Mouse (Mus musculus) heart, embryonic 13.5 days (tissue): ENCODE data around the gene Ireb2. TPM values are rescaled to one million over a fixed set of nuclear protein-coding genes. Genes with fewer than 3 reads are reported as not detected.

ENCODE experiments used
- ATAC-seq: fragments of 200-750 bp; cut with Nextera tagmentation; 2 replicates; pipeline ENCODE4 v1.8.0; 2017; ENCODE audit warnings: moderate TSS enrichment; ENCODE audit not compliant: insufficient number of reproducible peaks, low FRiP score, low TSS enrichment; ENCODE audit errors: extremely low read depth
- H3K27ac ChIP-seq: fragments of 300-500 bp; sonication (generic); replicated peaks from 2 replicates; pipeline ENCODE4 v1.5.1; 2015; ENCODE audit warnings: moderate library complexity, mild to moderate bottlenecking, inconsistent platforms
- H3K27me3 ChIP-seq: fragments of 300-500 bp; sonication (generic); replicated peaks from 2 replicates; pipeline ENCODE4 v1.6.1; 2015; ENCODE audit warnings: mild to moderate bottlenecking, inconsistent platforms
- H3K36me3 ChIP-seq: fragments of 300-500 bp; sonication (generic); 2 replicates; pipeline ENCODE4 v1.6.1; 2015; ENCODE audit warnings: mild to moderate bottlenecking, inconsistent platforms
- H3K4me1 ChIP-seq: fragments of 300-500 bp; sonication (generic); 2 replicates; pipeline ENCODE4 v1.6.1; 2015; ENCODE audit warnings: inconsistent platforms
- H3K4me2 ChIP-seq: fragments of 300-500 bp; sonication (generic); 2 replicates; pipeline ENCODE4 v1.6.1; 2015; ENCODE audit warnings: inconsistent platforms, mild to moderate bottlenecking, moderate library complexity
- H3K4me3 ChIP-seq: fragments of 300-500 bp; sonication (generic); 2 replicates; pipeline ENCODE4 v1.5.1; 2015; ENCODE audit warnings: moderate library complexity, mild to moderate bottlenecking, inconsistent platforms
- H3K9ac ChIP-seq: fragments of 300-500 bp; sonication (generic); 2 replicates; pipeline ENCODE4 v1.6.1; 2015; ENCODE audit warnings: inconsistent platforms, mild to moderate bottlenecking, moderate library complexity
- H3K9me3 ChIP-seq: fragments of 300-500 bp; sonication (generic); 2 replicates; pipeline ENCODE4 v1.6.1; 2016; ENCODE audit warnings: inconsistent platforms
- WGBS: fragments of 180-500 bp; shearing (Covaris S2); methylation state at CpG from one replicate; pipeline ENCODE4 v1.1.7; 2015; ENCODE audit warnings: mixed read lengths; 5-methylcytosine and 5-hydroxymethylcytosine counted together
- polyA plus RNA-seq: library from polyadenylated mRNA; unstranded; fragments of >200 nt; fragmentation: Nextera tagmentation; extraction: Ambion mirVana; gene quantifications from 2 replicates; pipeline ENCODE4 v1.2.1, GENCODE M21; 2015

Ireb2 gene
- polyA plus RNA-seq, 1 experiment from 2014 or later: 19.7 TPM

DNA sequence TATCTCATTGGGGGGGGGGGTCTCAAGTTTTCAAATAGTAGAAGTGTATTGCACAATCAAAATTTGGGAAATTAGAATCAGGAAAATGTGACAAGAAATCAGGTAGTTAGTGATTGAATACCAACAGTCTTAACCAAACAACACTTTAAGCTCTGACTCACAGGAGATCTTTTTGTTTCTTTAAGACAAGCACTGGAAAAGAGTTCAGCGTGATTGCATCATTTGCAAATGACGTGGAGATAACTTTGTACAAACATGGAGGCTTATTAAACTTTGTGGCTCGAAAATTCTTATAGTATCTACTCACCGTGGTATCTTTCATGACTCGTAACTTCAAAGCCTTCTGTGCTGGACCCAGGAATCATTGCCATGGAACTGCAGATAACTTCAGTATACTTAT, 45.9 kb downstream of the Ireb2 start:
- Histone ChIP-seq H3K36me3 (peaks cover 72% of the 10 kb centered on the region), H3K4me1 (no peaks in the 10 kb centered on the region), H3K27ac (no peak overlapping the region), H3K4me2 (no peak overlapping the region), H3K9ac (no peak overlapping the region), H3K4me3 (no peak overlapping the region), H3K9me3 (no peaks in the 10 kb centered on the region), H3K27me3 (no peaks in the 10 kb centered on the region)
- no peak for ATAC-seq
- 74% methylated on average over 5 of the region's 5 CpGs for WGBS

DNA sequence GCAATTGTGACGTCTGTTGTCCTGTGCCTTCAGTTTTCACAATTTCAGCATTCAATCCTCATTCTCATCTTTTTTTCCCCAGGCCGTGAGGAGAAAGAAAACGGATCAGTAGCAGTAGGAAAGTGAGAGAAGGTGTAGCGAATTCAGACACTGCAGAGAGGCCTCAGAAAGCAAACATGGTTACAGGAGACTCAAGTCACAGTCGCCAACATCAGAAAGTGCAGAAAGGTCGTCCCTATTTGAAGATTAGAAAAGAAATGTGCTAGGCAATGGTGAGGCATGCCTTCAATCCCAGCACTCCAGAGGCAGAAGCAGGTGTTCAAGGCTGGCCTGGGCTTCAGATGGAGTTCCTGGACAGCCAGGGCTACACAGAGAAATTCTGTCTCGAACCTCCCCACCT, 52.0 kb downstream of the Ireb2 start:
- WGBS: 63% methylated on average over 7 of the region's 7 CpGs
- H3K4me2 ChIP-seq: no peak overlapping the region

DNA sequence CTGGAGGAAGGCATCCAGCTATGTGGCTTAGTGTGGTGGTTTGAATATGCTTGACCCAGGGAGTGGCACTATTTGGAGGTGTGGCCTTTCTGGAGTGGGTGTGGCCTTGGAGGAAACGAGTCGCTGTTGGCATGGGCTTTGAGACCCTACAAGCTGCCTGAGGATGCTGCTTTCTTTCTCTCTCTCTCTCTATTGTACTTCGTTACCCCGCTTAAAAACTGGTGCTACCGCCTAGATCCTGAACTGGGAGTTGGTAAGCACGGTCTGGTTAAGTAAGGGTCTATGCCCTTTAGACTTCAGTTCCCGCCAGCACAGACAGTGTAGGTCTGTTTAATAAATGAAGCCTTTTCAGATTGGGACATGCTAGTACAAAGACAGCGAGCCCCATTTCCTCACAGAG, 52.8 kb downstream of the Ireb2 start:
- Histone ChIP-seq H3K27ac (0 out of 2 replicates have a peak overlapping the region, but pooled peaks have one; percentile 12), H3K27me3 (no peaks in the 10 kb centered on the region), H3K4me1 (peaks cover 13% of the 10 kb centered on the region), H3K9ac (no peak overlapping the region), H3K9me3 (no peaks in the 10 kb centered on the region), H3K4me2 (peak overlapping the region; percentile 81), H3K36me3 (peaks cover 7% of the 10 kb centered on the region), H3K4me3 (peak overlapping the region; percentile 82)
- no peak for ATAC-seq
- 62% methylated on average over 8 of the region's 8 CpGs for WGBS

More for the DNA sequence above, 52.0 kb downstream of the Ireb2 start:
- Histone ChIP-seq H3K9me3 (no peaks in the 10 kb centered on the region), H3K36me3 (peaks cover 15% of the 10 kb centered on the region), H3K4me1 (peaks cover 13% of the 10 kb centered on the region), H3K27ac (no peak overlapping the region), H3K9ac (no peak overlapping the region), H3K27me3 (no peaks in the 10 kb centered on the region), H3K4me3 (no peak overlapping the region)
- no peak for ATAC-seq

DNA sequence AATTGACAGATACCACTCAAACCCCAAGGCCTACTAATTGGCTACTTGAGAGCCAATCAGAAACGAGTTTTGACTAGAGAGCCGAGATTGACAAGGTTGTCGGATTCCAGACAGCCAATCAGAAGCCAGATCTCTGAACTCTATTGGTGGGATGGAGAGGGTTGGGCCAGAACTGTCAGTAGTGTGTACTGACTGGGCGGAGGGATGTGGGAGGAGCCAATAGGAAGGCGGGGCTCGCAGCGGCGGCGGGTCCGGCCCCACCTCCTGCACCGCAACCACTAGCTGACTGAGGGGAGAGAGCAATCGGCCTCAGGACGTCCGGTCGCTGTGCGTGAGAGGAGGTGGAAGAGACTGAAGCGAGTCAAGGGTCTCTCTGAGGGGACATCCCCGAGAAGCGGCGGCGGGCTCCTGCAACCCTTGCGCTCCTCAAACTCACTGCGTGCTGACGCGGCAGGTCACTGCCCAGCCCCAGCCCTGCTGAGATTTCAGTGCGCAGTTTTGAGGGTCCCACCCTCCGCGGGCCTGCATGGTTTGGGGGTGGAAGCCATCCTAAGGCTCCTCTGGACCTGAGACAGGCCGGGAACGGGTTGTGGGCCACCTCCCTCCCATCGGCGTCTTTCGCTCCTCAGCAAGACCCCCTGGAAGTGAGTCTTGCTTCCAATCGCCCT, 53.6 kb downstream of the Ireb2 start, which contains the start of gene Hykk:
Gene Hykk, plus strand, starts transcription at position 274 of the 668 bp plus-strand sequence.
- Histone ChIP-seq H3K4me1 (peaks cover 13% of the 10 kb centered on the region), H3K9ac (peak within 1 kb of the TSS; percentile 86), H3K9me3 (no peaks in the 10 kb centered on the region), H3K27ac (peak within 1 kb of the TSS; percentile 63), H3K4me2 (peak within 1 kb of the TSS; percentile 81), H3K36me3 (peaks cover 5% of the 10 kb centered on the region), H3K4me3 (peak within 1 kb of the TSS; percentile 82), H3K27me3 (no peaks in the 10 kb centered on the region)
- under 1% methylated on average over 34 of the region's 34 CpGs for WGBS
- ATAC-seq: peak; percentile 94

DNA sequence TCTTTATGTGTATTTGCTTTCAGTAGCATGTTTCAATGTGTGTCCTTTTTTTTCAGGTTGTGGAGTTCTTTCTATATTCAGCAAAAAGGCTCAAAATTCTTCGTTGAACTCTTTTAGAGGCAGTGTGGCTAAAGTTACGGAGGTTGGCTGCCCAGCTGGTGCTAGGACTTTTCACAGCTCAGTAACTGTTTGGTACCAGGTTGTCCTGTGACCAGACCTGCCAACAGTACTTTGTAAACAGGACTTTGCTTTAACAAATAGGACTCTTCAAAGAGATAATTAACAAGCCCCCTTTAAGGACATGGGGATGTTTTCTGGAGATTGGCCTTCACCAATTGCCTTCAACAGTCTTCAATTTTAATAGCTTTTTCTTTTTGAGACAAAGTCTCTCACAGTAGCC, 54.6 kb downstream of the Ireb2 start:
- peak overlapping the region; percentile 86 for H3K9ac ChIP-seq
- no peak for ATAC-seq
- no peaks in the 10 kb centered on the region for H3K27me3 ChIP-seq
- no peak overlapping the region for H3K27ac ChIP-seq
- peak overlapping the region; percentile 82; the same call in 1 of the 2 replicates for H3K4me3 ChIP-seq
- H3K4me1 ChIP-seq: peaks cover 13% of the 10 kb centered on the region
- H3K9me3 ChIP-seq: 0 out of 2 replicates have a peak, but pooled peaks cover 4% of the 10 kb centered on the region
- peak overlapping the region; percentile 81 for H3K4me2 ChIP-seq
- WGBS: 68% methylated on average over 2 of the region's 2 CpGs
- H3K36me3 ChIP-seq: peaks cover 12% of the 10 kb centered on the region

DNA sequence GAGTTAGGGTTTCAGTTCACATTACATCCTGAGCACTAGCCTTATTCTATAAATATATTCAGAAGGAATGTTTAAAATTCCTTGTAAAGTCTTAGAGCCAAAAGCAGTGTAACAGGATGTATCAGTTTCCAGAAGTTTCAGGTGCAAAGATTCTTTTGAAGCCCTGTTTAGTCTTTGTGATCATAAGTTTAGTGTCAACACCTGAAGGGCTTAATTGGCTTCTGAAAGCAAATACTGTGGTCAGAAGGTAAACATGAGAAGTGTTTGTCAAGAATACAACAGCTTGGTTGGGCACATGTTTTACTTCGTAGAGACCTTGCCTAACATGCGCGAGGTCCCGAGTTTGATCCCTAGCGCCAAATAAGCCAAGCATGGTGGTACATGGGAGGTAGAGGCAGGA, 55.2 kb downstream of the Ireb2 start:
- no peak overlapping the region for H3K4me2 ChIP-seq
- H3K27me3 ChIP-seq: no peaks in the 10 kb centered on the region
- H3K27ac ChIP-seq: no peak overlapping the region
- H3K9me3 ChIP-seq: 0 out of 2 replicates have a peak, but pooled peaks cover 4% of the 10 kb centered on the region
- H3K36me3 ChIP-seq: peaks cover 12% of the 10 kb centered on the region
- 86% methylated on average over 5 of the region's 5 CpGs for WGBS
- H3K9ac ChIP-seq: no peak overlapping the region
- H3K4me3 ChIP-seq: no peak overlapping the region
- H3K4me1 ChIP-seq: peaks cover 13% of the 10 kb centered on the region
- no peak for ATAC-seq

DNA sequence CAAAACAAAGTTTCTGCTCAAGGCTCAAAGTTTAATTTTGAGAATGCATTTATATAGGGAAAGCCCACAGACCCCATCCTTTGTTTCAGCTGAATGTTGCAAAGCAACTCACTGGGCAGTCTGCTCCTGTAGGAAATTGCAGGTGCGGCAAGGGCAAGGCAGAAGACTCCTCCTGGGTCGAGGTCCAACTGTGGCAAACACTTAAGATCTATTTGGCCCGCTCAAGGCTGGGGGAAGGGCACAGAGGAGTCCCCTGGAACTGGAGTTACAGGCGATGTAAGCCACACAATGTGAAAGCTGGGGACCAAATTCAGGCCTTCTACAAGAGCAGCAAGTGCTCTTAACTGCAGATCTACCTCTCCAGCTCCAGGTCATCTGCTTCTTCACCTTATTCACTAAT, 56.4 kb downstream of the Ireb2 start:
- Histone ChIP-seq H3K4me3 (no peak overlapping the region), H3K27me3 (no peaks in the 10 kb centered on the region), H3K9me3 (0 out of 2 replicates have a peak, but pooled peaks cover 4% of the 10 kb centered on the region), H3K9ac (no peak overlapping the region), H3K27ac (no peak overlapping the region), H3K36me3 (peaks cover 12% of the 10 kb centered on the region), H3K4me2 (no peak overlapping the region), H3K4me1 (peaks cover 13% of the 10 kb centered on the region)
- no peak for ATAC-seq
- WGBS: 57% methylated on average over 4 of the region's 4 CpGs

DNA sequence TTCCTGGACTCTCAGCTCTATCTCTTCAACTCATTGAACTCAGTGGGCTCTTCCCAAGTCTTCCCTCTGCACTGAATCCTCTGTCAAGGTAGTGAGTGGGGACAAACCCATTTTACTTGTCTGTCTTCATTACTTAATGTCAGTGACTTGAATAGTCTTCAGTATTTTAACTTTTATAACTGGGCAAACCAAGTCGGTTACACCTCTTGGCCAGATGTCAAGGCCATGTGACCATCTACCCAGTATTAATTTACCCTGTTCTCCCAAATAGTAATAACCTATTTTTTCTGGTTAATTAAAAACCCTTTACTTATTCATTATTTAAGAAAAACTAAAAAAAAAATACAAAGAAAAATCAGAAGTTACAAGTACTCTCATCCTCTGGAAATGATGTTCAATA, 67.2 kb downstream of the Ireb2 start:
- no peak overlapping the region for H3K4me3 ChIP-seq
- no peak overlapping the region for H3K27ac ChIP-seq
- no peaks in the 10 kb centered on the region for H3K36me3 ChIP-seq
- no peaks in the 10 kb centered on the region for H3K4me1 ChIP-seq
- no peak overlapping the region for H3K9ac ChIP-seq
- ATAC-seq: no peak
- no peaks in the 10 kb centered on the region for H3K9me3 ChIP-seq
- no peak overlapping the region for H3K4me2 ChIP-seq
- H3K27me3 ChIP-seq: no peaks in the 10 kb centered on the region
- WGBS: 84% methylated on average over 1 of the region's 1 CpGs

DNA sequence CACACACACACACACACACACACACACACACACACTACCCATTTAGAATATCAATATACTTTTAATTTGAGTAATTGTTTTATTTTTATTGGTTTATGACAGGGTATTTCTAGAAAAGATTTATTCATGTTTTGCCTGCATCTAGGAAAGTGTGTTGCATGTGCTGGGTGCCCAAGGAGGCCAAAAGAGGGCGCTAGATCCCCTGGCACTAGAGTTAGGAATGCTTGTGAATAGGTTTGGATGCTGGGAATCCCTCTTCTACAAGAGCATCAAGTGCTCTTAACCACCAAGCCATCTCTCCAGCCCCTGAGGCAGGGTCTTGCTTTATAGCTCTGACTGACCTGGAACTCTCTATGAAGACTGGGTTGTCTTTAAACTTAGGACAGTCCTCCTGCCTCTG, 68.2 kb downstream of the Ireb2 start:
- 0% methylated on average over 1 of the region's 1 CpGs for WGBS
- H3K27ac ChIP-seq: no peak overlapping the region
- no peak overlapping the region for H3K4me3 ChIP-seq
- no peak for ATAC-seq
- H3K9ac ChIP-seq: no peak overlapping the region
- H3K27me3 ChIP-seq: no peaks in the 10 kb centered on the region
- no peaks in the 10 kb centered on the region for H3K36me3 ChIP-seq
- H3K4me1 ChIP-seq: no peaks in the 10 kb centered on the region
- no peak overlapping the region for H3K4me2 ChIP-seq
- no peaks in the 10 kb centered on the region for H3K9me3 ChIP-seq

DNA sequence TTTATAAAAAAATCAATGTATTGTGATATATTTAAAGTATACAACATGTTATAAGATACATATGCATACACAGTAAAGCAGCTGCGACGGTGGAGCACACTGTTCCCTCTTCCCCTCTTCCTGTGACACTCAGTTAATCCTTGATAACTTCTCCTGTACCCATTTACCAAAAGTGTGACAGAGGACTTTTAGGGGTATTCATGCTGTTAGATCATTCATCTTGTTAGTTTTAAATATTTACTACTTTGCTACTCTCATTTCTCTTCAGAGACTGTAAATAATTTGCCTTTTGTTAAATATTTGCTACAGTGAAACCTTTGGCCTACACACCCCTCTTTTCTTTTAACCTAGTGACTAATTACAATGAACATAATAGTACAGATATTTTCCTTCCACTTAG, 68.8 kb downstream of the Ireb2 start:
- Histone ChIP-seq H3K9me3 (no peaks in the 10 kb centered on the region), H3K36me3 (no peaks in the 10 kb centered on the region), H3K9ac (no peak overlapping the region), H3K27ac (no peak overlapping the region), H3K4me2 (no peak overlapping the region), H3K27me3 (no peaks in the 10 kb centered on the region), H3K4me1 (no peaks in the 10 kb centered on the region), H3K4me3 (no peak overlapping the region)
- 61% methylated on average over 2 of the region's 2 CpGs for WGBS
- ATAC-seq: no peak

DNA sequence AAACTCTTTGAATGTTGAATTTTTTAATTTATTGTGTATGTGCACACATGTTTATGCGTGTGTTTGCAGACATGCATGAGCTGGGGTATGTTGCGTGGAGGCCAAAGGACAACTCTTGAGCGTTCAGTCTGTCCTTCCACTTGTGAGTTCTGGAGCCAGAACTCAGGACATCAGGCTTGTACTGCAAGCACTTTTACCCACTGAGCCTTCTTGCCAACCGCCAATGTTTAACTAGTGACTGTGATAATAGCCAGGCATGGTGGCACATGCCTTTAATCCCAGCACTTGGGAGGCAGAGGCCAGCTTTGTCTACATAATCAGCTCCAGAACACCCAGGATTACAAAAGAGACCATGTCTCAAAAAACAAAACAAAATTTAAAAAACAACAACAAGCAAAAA, 78.5 kb downstream of the Ireb2 start:
- H3K36me3 ChIP-seq: no peaks in the 10 kb centered on the region
- no peaks in the 10 kb centered on the region for H3K4me1 ChIP-seq
- ATAC-seq: no peak
- H3K9ac ChIP-seq: no peak overlapping the region
- H3K4me3 ChIP-seq: no peak overlapping the region
- H3K4me2 ChIP-seq: no peak overlapping the region
- no peak overlapping the region for H3K27ac ChIP-seq
- no peaks in the 10 kb centered on the region for H3K27me3 ChIP-seq
- whole genome bisulfite sequencing: 80% methylated on average over 4 of the region's 4 CpGs
- no peaks in the 10 kb centered on the region for H3K9me3 ChIP-seq

DNA sequence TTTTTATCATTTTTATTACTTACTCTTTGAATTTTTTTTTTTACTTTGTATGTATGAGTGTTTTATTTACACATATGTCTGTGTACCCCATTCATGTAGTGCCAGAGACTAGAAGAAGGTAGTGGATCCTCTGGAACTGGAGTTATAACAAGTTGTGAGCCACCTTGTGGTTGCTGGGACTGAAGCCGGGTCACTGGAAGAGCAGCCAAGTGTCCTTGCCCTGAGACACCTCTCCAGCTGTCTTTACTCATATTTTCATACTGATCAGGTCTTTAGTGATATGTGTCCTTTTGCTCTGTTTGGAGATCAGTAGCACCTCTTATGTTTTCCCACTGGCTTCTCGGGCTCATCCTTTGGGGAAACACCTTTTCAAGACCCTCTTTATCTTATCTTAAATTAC, 80.9 kb downstream of the Ireb2 start:
- WGBS: 62% methylated on average over 2 of the region's 2 CpGs
- Histone ChIP-seq H3K9me3 (no peaks in the 10 kb centered on the region), H3K9ac (no peak overlapping the region), H3K4me2 (no peak overlapping the region), H3K27me3 (no peaks in the 10 kb centered on the region), H3K4me3 (no peak overlapping the region), H3K4me1 (no peaks in the 10 kb centered on the region), H3K27ac (no peak overlapping the region), H3K36me3 (no peaks in the 10 kb centered on the region)
- no peak for ATAC-seq
